Mouse (Mus musculus) hindbrain, embryonic 15.5 days (tissue): ENCODE data around the gene Cngb1. TPM values are rescaled to one million over a fixed set of nuclear protein-coding genes. Genes with fewer than 3 reads are reported as not detected.

Experiments
- ATAC-seq: fragments of 200-750 bp; cut with Nextera tagmentation; 2 replicates; pipeline ENCODE4 v1.8.0; 2017; ENCODE audit warnings: low read depth, moderate number of reproducible peaks, moderate TSS enrichment; ENCODE audit not compliant: low FRiP score
- H3K27ac ChIP-seq: fragments of 300-500 bp; sonication (generic); replicated peaks from 2 replicates; pipeline ENCODE4 v1.5.1; 2015; ENCODE audit warnings: mild to moderate bottlenecking, inconsistent platforms
- H3K27me3 ChIP-seq: fragments of 300-500 bp; sonication (generic); 2 replicates; pipeline ENCODE4 v1.6.1; 2015; ENCODE audit warnings: control low read depth, inconsistent platforms
- H3K36me3 ChIP-seq: fragments of 300-500 bp; sonication (generic); 2 replicates; pipeline ENCODE4 v1.6.1; 2015; ENCODE audit warnings: control low read depth, inconsistent platforms
- H3K4me1 ChIP-seq: fragments of 300-500 bp; sonication (generic); replicated peaks from 2 replicates; pipeline ENCODE4 v1.6.1; 2015; ENCODE audit warnings: control low read depth, inconsistent platforms
- H3K4me2 ChIP-seq: fragments of 300-500 bp; sonication (generic); 2 replicates; pipeline ENCODE4 v1.6.1; 2015; ENCODE audit warnings: moderate library complexity, mild to moderate bottlenecking, inconsistent platforms
- H3K4me3 ChIP-seq: fragments of 300-500 bp; sonication (generic); 2 replicates; pipeline ENCODE4 v1.5.1; 2015; ENCODE audit warnings: mild to moderate bottlenecking, inconsistent platforms
- H3K9ac ChIP-seq: fragments of 300-500 bp; sonication (generic); 2 replicates; pipeline ENCODE4 v1.6.1; 2015; ENCODE audit warnings: inconsistent platforms
- H3K9me3 ChIP-seq: fragments of 300-500 bp; sonication (generic); 2 replicates; pipeline ENCODE4 v1.6.1; 2016; ENCODE audit warnings: control low read depth, inconsistent platforms
- WGBS: fragments of 180-500 bp; shearing (Covaris S2); methylation state at CpG from one replicate; pipeline ENCODE4 v1.1.7; 2015; 5-methylcytosine and 5-hydroxymethylcytosine counted together
- polyA plus RNA-seq: library from polyadenylated mRNA; unstranded; fragments of >200 nt; fragmentation: Nextera tagmentation; extraction: Ambion mirVana; gene quantifications from 2 replicates; pipeline ENCODE4 v1.2.1, GENCODE M21; 2015

The Cngb1 gene
- polyA plus RNA-seq, 1 experiment from 2014 or later: 0.43 TPM

- Histone ChIP-seq H3K4me2 (no peak overlapping the region), H3K36me3 (no peaks in the 10 kb centered on the region), H3K4me3 (no peak overlapping the region), H3K9me3 (no peaks in the 10 kb centered on the region), H3K27me3 (no peaks in the 10 kb centered on the region), H3K4me1 (peaks cover 5% of the 10 kb centered on the region; the same call in 1 of the 2 replicates), H3K27ac (no peak overlapping the region), H3K9ac (no peak overlapping the region)
- peak; percentile 82; the same call in 1 of the 2 replicates for ATAC-seq
- 17% methylated on average over 10 of the region's 10 CpGs for WGBS
Observed at GRCm38 (mm10) chr8:95204039-95204380, 102.4 kb downstream of the Cngb1 start.

- ATAC-seq: no peak
- H3K4me1 ChIP-seq: peaks cover 5% of the 10 kb centered on the region; the same call in 1 of the 2 replicates
- no peaks in the 10 kb centered on the region for H3K36me3 ChIP-seq
- H3K9ac ChIP-seq: no peak overlapping the region
- H3K27me3 ChIP-seq: no peaks in the 10 kb centered on the region
- H3K4me2 ChIP-seq: no peak overlapping the region
- H3K27ac ChIP-seq: no peak overlapping the region
- WGBS: 56% methylated on average over 9 of the region's 9 CpGs
- H3K9me3 ChIP-seq: no peaks in the 10 kb centered on the region
- no peak overlapping the region for H3K4me3 ChIP-seq
Observed at GRCm38 (mm10) chr8:95203326-95204038, 102.9 kb downstream of the Cngb1 start.

GRCm38 (mm10) chr8:95202649-95203275 is 103.6 kb downstream of the Cngb1 start, which contains the start of gene Kifc3:
Gene Kifc3 (minus strand): TSS chr8:95202812.
- Histone ChIP-seq H3K4me1 (peaks cover 5% of the 10 kb centered on the region; the same call in 1 of the 2 replicates), H3K4me2 (no peak within 1 kb of the TSS), H3K4me3 (no peak within 1 kb of the TSS), H3K9me3 (no peaks in the 10 kb centered on the region), H3K27me3 (no peaks in the 10 kb centered on the region), H3K9ac (no peak within 1 kb of the TSS), H3K27ac (no peak within 1 kb of the TSS), H3K36me3 (no peaks in the 10 kb centered on the region)
- 68% methylated on average over 14 of the region's 14 CpGs for WGBS
- ATAC-seq: no peak

- Histone ChIP-seq H3K36me3 (no peaks in the 10 kb centered on the region), H3K9me3 (no peaks in the 10 kb centered on the region), H3K4me1 (peaks cover 5% of the 10 kb centered on the region; the same call in 1 of the 2 replicates), H3K4me2 (no peak overlapping the region), H3K4me3 (no peak overlapping the region), H3K9ac (no peak overlapping the region), H3K27me3 (no peaks in the 10 kb centered on the region), H3K27ac (no peak overlapping the region)
- WGBS: 63% methylated on average over 8 of the region's 8 CpGs
- ATAC-seq: no peak
Observed at GRCm38 (mm10) chr8:95202056-95202570, 104.3 kb downstream of the Cngb1 start.

- Histone ChIP-seq H3K4me1 (peaks cover 5% of the 10 kb centered on the region; the same call in 1 of the 2 replicates), H3K4me3 (no peak overlapping the region), H3K9me3 (no peaks in the 10 kb centered on the region), H3K36me3 (no peaks in the 10 kb centered on the region), H3K27me3 (no peaks in the 10 kb centered on the region), H3K4me2 (no peak overlapping the region), H3K9ac (no peak overlapping the region), H3K27ac (no peak overlapping the region)
- 60% methylated on average over 7 of the region's 7 CpGs for WGBS
- ATAC-seq: no peak
Observed at GRCm38 (mm10) chr8:95201491-95201890, 104.9 kb downstream of the Cngb1 start.

GRCm38 (mm10) chr8:95200001-95200405 is 106.4 kb downstream of the Cngb1 start:
- no peaks in the 10 kb centered on the region for H3K36me3 ChIP-seq
- H3K9ac ChIP-seq: no peak overlapping the region
- H3K4me1 ChIP-seq: no peaks in the 10 kb centered on the region; the same call in 1 of the 2 replicates
- ATAC-seq: no peak
- no peak overlapping the region for H3K4me2 ChIP-seq
- no peak overlapping the region for H3K27ac ChIP-seq
- H3K4me3 ChIP-seq: no peak overlapping the region
- WGBS: 76% methylated on average over 9 of the region's 9 CpGs
- no peaks in the 10 kb centered on the region for H3K9me3 ChIP-seq
- H3K27me3 ChIP-seq: no peaks in the 10 kb centered on the region

GRCm38 (mm10) chr8:95195728-95196127 is 110.7 kb downstream of the Cngb1 start:
- Histone ChIP-seq H3K36me3 (no peaks in the 10 kb centered on the region), H3K4me2 (no peak overlapping the region), H3K9me3 (no peaks in the 10 kb centered on the region), H3K9ac (no peak overlapping the region), H3K4me3 (no peak overlapping the region), H3K27me3 (no peaks in the 10 kb centered on the region), H3K27ac (no peak overlapping the region), H3K4me1 (no peaks in the 10 kb centered on the region; the same call in 1 of the 2 replicates)
- WGBS: 77% methylated on average over 11 of the region's 11 CpGs
- ATAC-seq: no peak

- Histone ChIP-seq H3K9me3 (no peaks in the 10 kb centered on the region), H3K27ac (no peak overlapping the region), H3K4me3 (no peak overlapping the region), H3K4me1 (no peaks in the 10 kb centered on the region; the same call in 1 of the 2 replicates), H3K4me2 (no peak overlapping the region), H3K27me3 (no peaks in the 10 kb centered on the region), H3K36me3 (no peaks in the 10 kb centered on the region), H3K9ac (no peak overlapping the region)
- 92% methylated on average over 9 of the region's 9 CpGs for WGBS
- no peak for ATAC-seq
Observed at GRCm38 (mm10) chr8:95191497-95192175, 114.7 kb downstream of the Cngb1 start.

Other genes with a start within 250 kb of the Cngb1 start
- 42.2 and 49.9 TPM in 2 replicates for gene Katnb1, start 225.4 kb downstream of the Cngb1 start, polyA plus RNA-seq
- 26.5 and 30.2 TPM in 2 replicates for gene Kifc3, start 103.8 kb downstream of the Cngb1 start, polyA plus RNA-seq
- gene Tepp, start 4.0 kb upstream of the Cngb1 start, polyA plus RNA-seq: 2.3 and 3.6 TPM in 2 replicates
- 15.2 and 16.5 TPM in 2 replicates for gene Zfp319, start 25.4 kb upstream of the Cngb1 start, polyA plus RNA-seq
- gene Usb1, start 25.7 kb upstream of the Cngb1 start, polyA plus RNA-seq: 34.8 and 35.8 TPM in 2 replicates
- 20.0 and 22.1 TPM in 2 replicates for gene Mmp15, start 45.7 kb upstream of the Cngb1 start, polyA plus RNA-seq
- gene Cfap20, start 128.3 kb upstream of the Cngb1 start, polyA plus RNA-seq: 120 and 122 TPM in 2 replicates
- gene Csnk2a2, start 183.5 kb upstream of the Cngb1 start, polyA plus RNA-seq: 7.5 and 13.0 TPM in 2 replicates
- gene Ccdc113, start 227.5 kb upstream of the Cngb1 start, polyA plus RNA-seq: 1.7 and 2.2 TPM in 2 replicates